Mouse (Mus musculus): ENCODE data around the gene Fam155a.

Gene Fam155a

DNA sequence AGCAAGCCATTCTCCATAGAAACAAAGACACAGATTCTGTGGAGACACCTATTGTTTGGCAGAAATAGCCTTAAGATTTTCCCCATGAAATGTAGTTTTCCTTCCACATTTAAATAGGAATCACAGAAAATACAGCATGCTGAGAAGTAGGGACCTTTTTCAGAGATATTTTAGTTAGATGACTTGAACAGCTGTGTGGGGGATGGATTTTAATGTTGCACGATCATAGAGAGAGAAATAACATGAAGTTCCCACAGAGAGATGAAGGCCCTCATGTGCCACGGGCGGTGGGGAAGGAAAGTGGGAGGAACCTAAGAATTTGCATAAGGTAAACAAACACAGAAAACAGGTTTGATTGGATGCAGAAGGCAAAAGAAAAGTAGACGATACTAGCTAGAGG lies 518.0 kb downstream of the Fam155a start:
- no peak for DNase-seq

DNA sequence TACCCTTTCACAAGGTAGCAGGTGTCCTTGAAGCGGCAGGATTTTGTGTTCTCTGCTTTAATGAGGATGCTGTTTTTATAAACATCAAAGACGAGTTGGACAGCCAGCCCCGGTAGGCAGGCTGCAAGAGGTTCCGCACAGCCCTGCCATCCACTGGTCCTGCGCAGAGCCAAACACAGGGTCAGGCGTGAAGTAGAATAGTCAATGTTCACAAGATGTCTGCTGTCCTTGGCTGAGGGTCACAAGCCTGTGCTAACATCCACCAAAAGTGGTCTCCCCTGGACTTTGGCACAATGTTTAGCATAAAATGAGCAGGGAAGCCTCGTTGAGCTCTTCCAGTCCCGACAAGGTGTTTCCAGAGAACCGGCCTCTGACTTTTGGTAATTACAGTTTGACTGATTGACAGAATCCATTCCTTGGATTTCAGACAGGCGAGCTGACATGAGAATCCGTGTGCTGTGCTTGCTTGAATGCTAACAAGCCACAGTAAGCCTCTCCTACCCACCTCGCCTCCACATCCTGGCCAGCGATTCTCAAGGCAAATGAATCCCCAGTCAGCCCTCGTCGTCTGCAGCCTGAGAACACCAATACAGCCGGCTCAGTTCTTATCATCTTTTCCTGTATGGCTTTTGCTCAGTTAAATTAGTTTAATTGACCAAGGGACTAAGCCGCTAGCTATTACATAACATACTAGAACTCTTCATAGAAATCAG lies 522.7 kb downstream of the Fam155a start:
- no peak for DNase-seq

- DNase-seq, result no peak
Observed at GRCm38 (mm10) chr8:9245994-9246393, 525.0 kb downstream of the Fam155a start.

DNA sequence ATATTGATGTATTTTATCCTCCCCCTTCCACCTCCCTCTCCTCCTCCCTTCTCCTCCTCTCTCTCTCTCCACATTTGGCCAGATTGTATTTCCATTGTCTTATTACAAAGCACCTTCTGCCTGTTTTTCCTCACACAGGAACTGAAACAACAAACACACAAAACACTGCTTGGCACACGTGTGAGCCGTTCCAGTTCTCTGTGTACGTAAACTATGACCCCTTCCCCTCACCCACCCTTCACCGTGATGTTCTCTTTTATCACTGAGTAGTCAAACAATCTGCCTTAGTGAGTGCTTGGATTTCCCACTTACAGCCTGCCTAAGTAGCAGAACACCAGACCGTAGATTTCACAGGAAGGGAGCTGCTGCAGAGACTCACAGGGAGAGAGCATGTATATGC lies 530.0 kb downstream of the Fam155a start:
- DNase-seq, result no peak

DNA sequence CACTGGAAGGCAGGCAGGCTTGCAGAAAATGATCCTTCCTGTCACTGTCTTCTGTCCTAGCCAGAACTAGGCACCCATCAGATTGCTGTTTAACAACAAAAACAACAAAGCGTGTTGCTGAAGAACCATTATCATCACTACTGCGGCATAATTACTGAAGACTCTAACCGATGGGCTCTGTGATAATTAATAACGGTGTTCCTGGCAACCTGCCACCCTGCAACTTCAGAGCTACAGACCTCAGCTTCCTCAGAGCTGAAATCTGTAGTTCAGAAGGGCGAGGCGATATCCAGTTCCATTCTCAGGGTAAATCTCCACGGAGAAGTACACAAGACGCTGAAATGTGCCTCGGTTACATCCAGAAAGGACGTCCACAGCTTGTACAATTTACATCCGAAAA lies 531.2 kb downstream of the Fam155a start:
- DNase-seq, result no peak

DNA sequence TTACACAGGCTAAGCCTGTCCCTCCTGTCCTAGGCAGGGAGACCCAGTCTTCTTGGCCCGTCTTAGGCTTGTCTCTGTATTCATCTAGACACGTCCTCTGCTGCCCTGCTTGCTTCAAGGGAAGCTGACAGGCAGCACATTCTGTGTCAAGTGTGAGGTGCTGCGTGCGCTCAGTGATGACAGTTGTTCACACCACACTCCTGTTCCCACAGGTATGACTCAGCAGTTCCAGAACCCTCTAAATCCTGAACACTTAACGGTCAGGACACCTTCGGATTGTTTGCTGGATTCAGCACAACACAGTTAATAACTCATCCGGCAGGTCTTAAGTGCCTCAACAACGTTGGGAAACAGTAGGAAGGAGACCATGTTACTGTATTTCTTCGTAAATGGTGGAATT lies 532.0 kb downstream of the Fam155a start:
- DNase-seq, result no peak

DNA sequence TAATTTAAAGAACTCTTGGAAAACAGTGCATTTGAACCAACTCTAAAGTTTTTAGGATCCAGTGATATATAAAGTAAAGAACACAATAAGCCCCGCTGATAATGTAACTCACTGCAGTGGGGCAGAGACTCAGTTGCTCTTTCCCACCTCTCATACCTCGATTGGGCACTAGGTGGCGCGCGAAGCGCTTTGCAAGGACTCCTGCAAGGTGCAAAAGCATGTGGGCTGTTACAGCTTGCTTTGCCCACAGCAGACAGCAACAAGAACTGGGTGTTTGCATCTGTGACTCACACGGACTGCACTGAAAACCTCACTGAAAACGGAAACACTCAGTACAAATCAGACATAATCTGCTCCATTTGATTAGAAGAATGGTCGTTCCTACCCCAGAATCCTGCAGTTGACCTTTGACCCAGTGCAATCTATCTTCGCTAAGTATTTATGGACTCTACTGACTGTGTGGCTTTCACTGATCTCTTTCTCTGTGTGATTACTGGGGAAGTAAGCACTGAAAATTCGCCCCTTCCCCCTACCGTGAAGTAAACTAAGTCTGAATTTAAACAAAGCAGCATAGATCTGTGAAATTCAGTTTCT lies 537.5 kb downstream of the Fam155a start:
- peak; percentile 7 to 10 for DNase-seq

- no peak for DNase-seq
Observed at GRCm38 (mm10) chr8:9227779-9228464, 543.0 kb downstream of the Fam155a start.

- no peak for DNase-seq
Observed at GRCm38 (mm10) chr8:9226767-9227166, 544.2 kb downstream of the Fam155a start.

- no peak for DNase-seq
Observed at GRCm38 (mm10) chr8:9211751-9212150, 559.2 kb downstream of the Fam155a start.

GRCm38 (mm10) chr8:9207505-9208051 lies 563.4 kb downstream of the Fam155a start:
- DNase-seq, result no peak

DNA sequence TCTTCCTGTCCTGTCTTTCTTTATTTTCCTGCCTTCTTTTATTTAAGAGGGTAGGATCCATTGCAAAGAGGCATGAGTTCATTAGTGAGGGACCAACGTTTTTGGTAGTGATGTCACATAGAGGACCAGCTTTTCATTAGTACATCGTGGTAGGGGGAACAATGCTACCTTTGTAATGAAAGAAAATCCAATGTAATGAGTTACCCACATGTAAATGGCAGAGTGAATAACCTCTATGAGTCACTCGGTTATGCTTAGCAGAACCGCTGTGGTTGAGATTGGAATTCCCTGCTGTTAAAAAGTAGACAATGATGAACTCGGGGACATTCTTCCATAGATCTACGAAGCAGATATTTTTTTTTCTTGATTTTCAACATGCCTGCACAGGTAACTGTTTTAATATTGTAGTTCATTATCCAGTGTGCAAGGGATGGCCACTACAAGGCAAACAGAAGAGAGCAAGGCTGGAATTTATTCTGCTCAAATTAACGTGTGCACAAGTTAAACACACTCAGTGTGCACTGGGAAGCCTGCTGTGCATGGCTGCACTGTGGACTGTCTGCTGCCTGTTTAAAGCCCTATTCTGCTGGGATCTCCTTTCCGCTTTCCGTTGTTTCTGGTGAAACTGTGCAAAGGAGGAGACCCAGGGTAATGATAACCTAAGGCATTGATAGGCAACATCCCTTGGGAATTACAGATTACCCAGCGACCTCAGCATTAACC lies 566.5 kb downstream of the Fam155a start:
- DNase-seq, result no peak

GRCm38 (mm10) chr8:9200099-9200498 lies 570.9 kb downstream of the Fam155a start:
- DNase-seq, result no peak

DNA sequence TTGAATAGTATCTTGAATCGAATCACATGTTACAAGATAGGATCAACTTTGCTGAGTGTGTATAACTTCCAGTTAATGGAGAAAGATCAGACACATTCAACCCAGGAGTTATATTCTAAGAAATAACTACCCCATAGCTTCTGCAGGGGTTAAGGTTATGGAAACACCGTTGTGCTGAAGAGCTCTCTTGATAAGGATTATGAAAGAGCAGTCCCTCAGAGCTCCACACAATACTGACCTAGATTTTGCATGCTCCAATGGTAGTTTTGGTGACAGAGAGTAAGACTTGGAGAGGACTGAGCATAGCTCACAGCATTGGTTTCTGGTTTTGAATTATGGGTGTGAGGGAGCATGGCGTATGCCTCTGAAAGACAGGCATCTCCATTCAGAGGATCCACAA lies 579.3 kb downstream of the Fam155a start:
- DNase-seq, result no peak

- no peak for DNase-seq
Observed at GRCm38 (mm10) chr8:9188616-9189015, 582.3 kb downstream of the Fam155a start.

GRCm38 (mm10) chr8:9185200-9185599 lies 585.8 kb downstream of the Fam155a start:
- no peak for DNase-seq

DNA sequence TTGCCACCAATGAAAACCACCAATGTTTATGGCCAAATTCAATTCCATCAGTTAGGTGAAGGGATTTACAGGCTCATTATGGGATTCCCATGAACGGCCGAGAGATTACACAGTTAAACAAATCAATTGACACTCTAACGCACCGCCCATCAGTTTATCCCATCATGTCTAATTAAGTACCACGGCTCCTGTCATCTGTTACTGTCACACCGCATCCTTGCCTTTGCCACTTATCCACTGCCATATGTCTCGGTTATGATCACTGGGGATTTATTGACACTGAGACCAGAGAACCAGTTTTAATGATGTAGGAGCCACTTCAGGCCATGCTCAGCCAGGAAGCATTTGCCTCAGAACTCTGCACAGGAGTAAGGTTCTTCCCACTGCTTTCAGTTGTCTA lies 588.5 kb downstream of the Fam155a start:
- no peak for DNase-seq

DNA sequence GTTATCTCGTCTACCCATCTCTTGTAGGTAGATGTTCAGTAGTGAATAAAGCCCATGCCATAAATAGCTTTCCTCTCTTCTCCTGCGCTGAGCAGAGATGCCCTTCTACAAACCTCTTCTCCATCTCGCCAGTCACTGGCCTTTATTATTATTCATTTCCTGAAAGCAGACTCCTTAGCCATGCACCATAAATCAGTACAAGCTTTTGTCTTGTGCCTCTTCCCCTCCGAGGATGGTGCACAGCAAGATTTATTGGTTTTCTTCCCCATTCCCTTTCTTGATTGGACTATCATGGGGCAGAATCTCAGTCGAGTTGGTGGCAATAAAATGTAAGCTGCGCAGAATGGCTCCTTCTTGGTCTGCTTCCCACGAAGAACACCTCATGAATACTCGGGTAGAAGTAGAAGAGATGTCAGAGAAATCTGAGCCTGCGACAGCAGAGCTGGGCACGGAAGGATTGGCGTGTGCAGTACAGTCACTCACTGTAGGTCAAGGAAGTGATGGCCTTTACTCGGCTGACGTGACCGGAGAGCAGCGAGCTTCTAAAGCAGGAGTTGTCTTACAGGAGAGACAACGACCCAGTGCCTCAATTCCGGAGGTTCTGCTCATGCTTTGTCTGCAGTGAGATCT lies 590.2 kb downstream of the Fam155a start:
- no peak for DNase-seq

DNA sequence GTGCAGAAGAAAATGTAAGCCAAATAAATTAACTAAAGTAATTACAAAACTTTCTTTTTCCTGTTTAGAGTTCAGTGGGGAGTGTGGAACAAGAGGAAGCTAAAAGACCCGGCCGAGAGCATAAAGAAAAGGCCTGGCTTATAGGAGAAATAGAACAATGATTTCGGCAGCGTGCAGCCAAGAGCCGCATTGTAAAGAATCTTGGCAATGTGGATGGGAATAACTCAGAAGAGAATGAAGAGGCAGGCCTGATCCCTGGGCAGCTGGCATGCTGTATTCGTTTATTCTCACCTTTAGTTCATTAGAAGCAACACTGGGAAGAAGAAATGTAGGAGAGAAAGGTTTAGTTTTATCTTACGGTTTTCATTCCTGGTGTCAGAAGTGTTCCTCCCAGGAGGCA lies 594.0 kb downstream of the Fam155a start:
- DNase-seq, result no peak

DNA sequence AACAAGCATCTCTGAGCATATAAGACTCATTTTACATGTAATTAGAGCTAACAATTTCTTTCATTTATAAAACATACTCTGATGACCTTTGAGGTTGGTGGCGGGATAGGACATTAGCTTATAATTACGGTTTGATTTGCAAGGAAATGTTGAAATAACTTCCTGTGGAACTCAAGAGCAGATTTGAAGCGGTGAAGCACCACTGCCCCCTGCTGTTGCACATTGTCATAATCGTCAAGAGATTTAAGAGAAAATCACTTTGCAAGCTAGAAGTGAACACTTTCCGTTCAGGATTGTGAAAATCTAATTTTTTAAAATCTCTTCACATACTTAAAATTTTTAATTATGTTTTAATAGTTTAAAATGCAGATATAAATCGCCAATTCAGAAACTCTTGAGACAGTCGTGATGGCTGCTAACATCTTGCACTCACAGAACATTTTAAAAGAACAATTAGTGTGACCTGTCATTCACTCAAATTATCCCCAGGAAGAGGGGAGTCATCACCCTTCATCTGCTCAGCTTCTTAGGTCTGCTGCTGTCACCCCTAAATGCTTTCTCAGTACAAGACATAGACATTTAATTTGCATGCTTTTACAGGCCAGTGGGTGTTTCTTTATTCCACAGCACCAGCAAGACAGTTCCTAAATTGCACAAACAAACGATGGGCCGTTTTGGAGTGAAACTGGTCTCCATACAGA lies 595.9 kb downstream of the Fam155a start:
- DNase-seq, result no peak

- DNase-seq, result no peak
Observed at GRCm38 (mm10) chr8:9171848-9172247, 599.1 kb downstream of the Fam155a start.

DNA sequence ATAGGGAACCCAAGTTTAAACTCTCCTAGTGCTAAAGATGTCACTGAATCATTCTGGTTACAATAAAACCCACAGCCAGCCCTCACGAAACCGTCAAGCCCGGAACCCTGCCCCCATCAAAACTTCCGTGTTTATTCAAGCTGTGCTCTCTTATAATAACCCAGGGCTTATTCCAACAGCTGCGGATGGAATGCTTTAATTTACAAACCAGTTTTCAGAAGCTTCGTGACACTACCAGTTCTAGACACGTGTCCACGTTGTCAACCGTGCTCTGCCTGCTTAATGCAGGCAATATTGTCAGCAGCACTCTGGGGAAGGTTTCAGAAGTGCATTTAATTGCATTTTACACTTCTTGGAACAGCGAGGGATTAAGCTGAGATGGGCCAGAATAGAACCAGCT lies 603.0 kb downstream of the Fam155a start:
- DNase-seq, result no peak
